Mouse (Mus musculus): ENCODE results near the gene Gnat2. TPM values are rescaled to one million over a fixed set of nuclear protein-coding genes. Genes with fewer than 3 reads are reported as not detected.
A peak's percentile ranks its signal among the peaks of the same experiment; 100 is the strongest.

Gene Gnat2
- total RNA-seq, 4 experiments from 2014 or later = 0.61 TPM; not detected in 3

- DNase-seq (ENCODE audit: low spot score in 2 of 2) = no peak
These were observed 7.8 kb upstream of the Gnat2 start for GRCm38 (mm10) chr3:108084767-108085270.

DNA sequence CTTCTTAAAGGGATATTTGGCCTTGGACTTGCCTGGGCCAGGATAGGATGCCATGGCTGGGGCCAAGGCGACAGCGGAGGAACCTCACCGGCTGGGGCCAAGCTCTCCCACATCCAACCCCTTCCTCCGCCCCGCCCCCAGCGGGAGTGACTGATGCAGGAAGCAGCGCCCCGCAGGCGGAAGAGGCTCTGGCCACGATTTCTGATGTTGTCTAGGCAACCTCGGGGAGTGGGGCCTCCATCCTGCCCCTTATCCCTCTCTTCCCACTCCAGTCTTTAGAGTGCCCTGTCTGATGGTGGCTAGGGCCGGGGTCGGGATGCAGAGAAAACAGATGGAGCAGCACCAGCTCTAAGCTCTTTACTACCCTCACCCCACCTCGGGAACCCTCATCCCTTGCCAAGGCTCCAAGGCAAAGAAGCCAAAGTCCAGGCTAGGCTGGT, 7.3 kb upstream of the Gnat2 start:
- DNase-seq (ENCODE audit: low spot score in 2 of 2) = peak; percentile 84 to 85

GRCm38 (mm10) chr3:108085721-108086469, 6.7 kb upstream of the Gnat2 start:
- peak; percentile 56 to 62 for DNase-seq (ENCODE audit: low spot score in 2 of 2)

- no peak for DNase-seq (ENCODE audit: low spot score in 2 of 2)
These were observed 6.1 kb upstream of the Gnat2 start, which contains the start of gene Ampd2 for GRCm38 (mm10) chr3:108086470-108086979. Gene Ampd2 (minus strand): TSS chr3:108086651.

DNA sequence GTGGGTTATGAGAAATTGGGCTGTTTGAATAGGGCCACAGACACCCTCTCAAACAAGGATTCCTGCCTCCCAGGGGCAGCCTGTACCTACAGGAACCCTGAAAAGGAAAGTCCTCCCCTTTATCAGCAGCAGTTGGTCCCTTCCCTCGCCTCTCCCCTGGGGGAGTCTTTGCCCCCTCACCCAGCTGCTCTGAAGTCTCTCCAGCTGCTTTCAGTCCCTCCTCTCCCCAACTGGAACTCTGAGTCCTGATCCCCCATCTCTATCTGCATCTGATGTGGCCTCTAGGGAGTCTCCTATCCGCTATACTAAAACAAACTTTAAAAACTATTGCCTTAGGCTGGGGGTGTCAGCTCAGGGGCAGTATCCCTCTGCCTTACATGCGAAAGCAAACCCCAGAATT, 5.3 kb upstream of the Gnat2 start:
- no peak for DNase-seq (ENCODE audit: low spot score in 2 of 2)

DNA sequence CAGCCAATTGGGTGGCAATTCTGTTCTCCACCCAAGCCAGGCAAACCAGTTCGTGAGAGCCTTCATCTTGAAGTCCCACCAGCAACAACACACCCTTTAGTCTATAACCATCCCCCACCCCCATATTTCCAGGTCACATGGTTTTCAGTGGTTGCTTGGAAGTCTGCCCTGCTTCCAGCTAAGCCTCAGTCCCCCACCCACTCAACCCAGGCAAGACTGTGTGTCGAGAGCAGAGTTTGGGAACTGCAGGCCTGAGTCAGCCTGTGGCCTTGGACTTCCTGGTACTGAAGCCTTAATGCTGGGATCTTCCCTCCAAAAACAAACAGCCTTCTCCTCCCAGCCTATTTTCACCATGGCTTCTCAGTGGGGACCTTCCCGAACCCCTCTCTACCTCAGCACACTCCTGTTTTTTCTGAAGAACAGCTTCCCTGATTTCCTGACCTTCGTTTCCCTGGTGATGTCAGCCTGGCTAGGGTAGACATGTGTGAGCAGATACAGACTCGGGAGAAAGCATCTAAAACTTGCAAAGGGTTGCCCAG, 3.7 kb upstream of the Gnat2 start:
- DNase-seq (ENCODE audit: low spot score in 2 of 2) = no peak

DNA sequence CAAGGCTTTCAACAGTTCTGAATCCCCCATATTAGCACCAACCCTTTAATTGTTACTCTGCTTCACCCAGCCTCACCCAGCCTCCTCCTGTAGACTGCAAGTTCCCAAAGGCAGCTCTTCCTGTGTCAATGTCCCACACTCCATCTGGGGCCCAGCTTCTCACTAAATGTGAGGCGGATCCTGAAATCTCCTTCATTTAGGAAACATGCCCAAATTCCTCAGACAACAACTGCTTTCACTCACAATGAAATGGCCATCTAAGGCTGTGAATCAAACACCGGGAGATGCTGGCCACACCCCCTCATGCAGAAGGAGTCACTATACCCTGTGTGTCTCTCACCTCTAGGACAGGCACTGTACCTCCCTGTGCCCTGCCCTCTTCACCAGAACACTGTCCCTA, 2.7 kb upstream of the Gnat2 start:
- DNase-seq (ENCODE audit: low spot score in 2 of 2) = no peak

DNA sequence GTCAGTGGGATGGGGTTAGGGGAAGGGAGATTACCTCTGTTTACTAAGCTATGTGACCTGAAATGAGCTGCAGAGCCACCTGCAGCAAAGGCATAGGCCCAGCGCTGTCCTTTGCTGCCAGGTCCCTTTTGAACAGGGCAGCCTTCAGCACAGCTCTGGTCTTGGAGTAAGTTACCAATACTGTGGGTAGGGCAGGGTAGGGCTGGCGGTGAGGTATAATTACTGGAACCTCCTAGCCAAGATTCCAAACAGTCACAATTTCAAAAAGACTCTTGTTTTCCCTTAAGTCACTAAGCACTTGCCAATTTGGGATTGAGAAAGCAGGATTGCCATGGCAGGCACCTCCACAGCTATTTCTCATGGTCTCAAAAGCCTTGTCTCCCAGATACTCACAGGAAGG, 2.0 kb upstream of the Gnat2 start:
- no peak for DNase-seq (ENCODE audit: low spot score in 2 of 2)

GRCm38 (mm10) chr3:108092030-108092429, 559 bp upstream of the Gnat2 start:
- DNase-seq (ENCODE audit: low spot score in 2 of 2) = no peak

DNA sequence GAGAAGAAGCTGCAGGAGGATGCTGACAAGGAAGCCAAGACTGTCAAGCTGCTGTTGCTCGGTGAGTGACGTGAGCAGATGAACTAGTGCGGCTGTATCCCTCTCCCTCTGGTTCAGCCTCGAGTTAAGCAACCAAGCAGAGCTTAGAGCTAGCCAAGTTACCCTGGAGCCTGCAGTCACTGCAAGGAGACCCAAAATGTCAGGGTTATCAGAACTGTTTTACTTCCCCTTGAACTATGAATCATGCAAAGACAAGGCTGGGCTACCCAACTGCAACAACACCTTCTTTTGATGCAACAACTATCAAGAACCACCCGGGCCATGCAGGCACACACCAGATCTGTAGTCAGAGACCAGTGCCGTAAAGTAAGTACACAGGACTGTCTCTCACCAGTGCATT, 717 bp downstream of the Gnat2 start:
- no peak for DNase-seq (ENCODE audit: low spot score in 2 of 2)

GRCm38 (mm10) chr3:108094146-108094545, 1.6 kb downstream of the Gnat2 start:
- DNase-seq (ENCODE audit: low spot score in 2 of 2) = no peak

- DNase-seq (ENCODE audit: low spot score in 2 of 2) = no peak
These were observed 2.6 kb downstream of the Gnat2 start for GRCm38 (mm10) chr3:108094976-108095760.

GRCm38 (mm10) chr3:108096226-108096625, 3.6 kb downstream of the Gnat2 start:
- no peak for DNase-seq (ENCODE audit: low spot score in 2 of 2)

DNA sequence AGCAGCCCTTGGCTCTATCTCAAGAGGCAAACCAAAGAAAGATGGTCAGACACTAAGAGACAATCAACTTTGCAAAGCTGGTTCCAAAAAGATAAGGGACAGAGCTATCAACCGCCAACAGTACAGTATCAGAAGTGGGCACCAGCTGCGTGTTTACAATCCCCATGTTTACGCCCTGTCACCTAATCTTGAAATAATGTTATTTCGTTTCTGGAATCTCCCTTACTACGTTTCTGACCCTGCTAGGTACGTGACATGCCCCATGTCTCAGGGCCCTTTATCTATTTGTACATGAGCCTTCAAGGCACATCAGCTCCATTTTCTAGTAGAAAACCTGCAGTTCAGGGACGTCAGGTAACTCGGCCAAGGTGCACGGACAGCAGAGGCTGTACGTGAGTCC, 4.1 kb downstream of the Gnat2 start:
- no peak for DNase-seq (ENCODE audit: low spot score in 2 of 2)

GRCm38 (mm10) chr3:108097656-108098055, 5.1 kb downstream of the Gnat2 start:
- DNase-seq (ENCODE audit: low spot score in 2 of 2) = no peak

GRCm38 (mm10) chr3:108098316-108098715, 5.7 kb downstream of the Gnat2 start:
- no peak for DNase-seq (ENCODE audit: low spot score in 2 of 2)

GRCm38 (mm10) chr3:108101594-108101993, 9.0 kb downstream of the Gnat2 start:
- no peak for DNase-seq (ENCODE audit: low spot score in 2 of 2)

DNA sequence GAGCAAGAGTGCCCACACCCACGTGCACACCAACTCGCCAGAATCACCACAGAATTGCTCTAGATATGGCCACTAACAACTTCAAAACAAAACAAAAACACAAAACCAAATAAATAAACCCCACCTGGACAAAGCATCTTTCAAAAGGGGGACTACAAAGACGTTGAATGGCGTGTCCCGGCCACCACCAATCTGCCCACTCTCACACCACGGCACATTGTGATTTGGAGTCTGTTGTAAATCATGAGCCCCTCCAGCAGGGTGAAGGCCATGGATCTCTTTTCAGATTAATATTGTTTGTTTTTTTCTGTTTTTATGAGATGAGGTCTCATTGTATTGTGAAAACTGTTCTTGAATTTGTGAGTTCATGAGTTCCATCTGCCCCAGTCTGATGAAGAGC, 9.5 kb downstream of the Gnat2 start:
- no peak for DNase-seq (ENCODE audit: low spot score in 2 of 2)

DNA sequence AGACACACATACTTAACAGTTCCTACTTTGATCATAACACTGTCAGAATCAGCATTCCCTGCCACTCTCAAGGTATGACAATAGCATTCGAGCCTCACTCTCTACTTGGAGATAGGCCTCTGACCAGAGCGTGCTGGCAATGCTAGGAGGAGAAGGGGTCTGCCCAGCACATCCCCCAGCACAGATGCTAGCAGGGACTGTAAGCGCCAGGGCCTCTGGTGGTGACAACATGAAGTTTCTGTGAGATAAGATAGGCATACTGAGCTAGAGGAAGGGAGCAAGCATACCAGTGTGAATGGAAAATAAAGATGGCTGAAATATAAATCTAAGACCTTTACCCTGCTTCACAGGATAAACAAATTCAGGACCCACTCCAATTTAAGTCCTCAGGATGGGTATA, 12.7 kb downstream of the Gnat2 start:
- no peak for DNase-seq (ENCODE audit: low spot score in 2 of 2)

GRCm38 (mm10) chr3:108111320-108111719, 18.7 kb downstream of the Gnat2 start:
- no peak for DNase-seq (ENCODE audit: low spot score in 2 of 2)

DNA sequence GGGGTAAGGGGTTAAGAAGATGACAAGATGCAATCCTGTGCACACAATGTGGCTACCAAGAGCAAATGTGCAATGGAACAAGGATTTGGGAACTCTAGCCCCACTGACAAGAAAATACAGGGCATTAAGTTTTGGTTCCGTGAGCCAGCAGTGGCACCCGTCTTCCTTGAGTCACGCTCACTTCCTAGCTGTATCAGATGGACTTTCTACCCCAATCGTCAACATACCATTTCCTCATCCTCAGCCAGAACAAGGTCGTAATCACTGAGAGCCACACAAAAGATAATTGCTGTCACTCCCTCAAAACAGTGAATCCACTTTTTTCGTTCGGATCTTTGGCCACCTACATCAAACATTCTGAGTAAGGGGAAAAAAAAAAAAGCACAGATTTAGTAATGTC, 19.7 kb downstream of the Gnat2 start:
- DNase-seq (ENCODE audit: low spot score in 2 of 2) = no peak

- DNase-seq (ENCODE audit: low spot score in 2 of 2) = no peak
These were observed 20.1 kb downstream of the Gnat2 start for GRCm38 (mm10) chr3:108112666-108113065.

Measured in layer of hippocampus, adult 8-10 months (tissue).